Mouse (Mus musculus) neural tube, embryonic 13.5 days (tissue): Measurements from ENCODE around the gene Ptpra. TPM values are rescaled to one million over a fixed set of nuclear protein-coding genes. Genes with fewer than 3 reads are reported as not detected.
"Not testable (repeated sequence)": the region's sequence is repeated elsewhere in the genome, so short reads cannot be mapped to it uniquely, and the experiment has no call there.

ENCODE experiments used
- ATAC-seq: fragments of 200-750 bp; cut with Nextera tagmentation; 2 replicates; pipeline ENCODE4 v1.8.0; 2017; ENCODE audit warnings: low read depth, mild to moderate bottlenecking, moderate TSS enrichment, moderate library complexity
- H3K27ac ChIP-seq: fragments of 300-500 bp; sonication (generic); replicated peaks from 2 replicates; pipeline ENCODE4 v1.5.1; 2015; ENCODE audit warnings: moderate library complexity, mild to moderate bottlenecking, inconsistent platforms
- H3K27me3 ChIP-seq: fragments of 300-500 bp; sonication (generic); 2 replicates; pipeline ENCODE4 v1.6.1; 2015; ENCODE audit warnings: mild to moderate bottlenecking, inconsistent platforms
- H3K36me3 ChIP-seq: fragments of 300-500 bp; sonication (generic); 2 replicates; pipeline ENCODE4 v1.6.1; 2015; ENCODE audit warnings: mild to moderate bottlenecking, inconsistent platforms
- H3K4me1 ChIP-seq: fragments of 300-500 bp; sonication (generic); replicated peaks from 2 replicates; pipeline ENCODE4 v1.6.1; 2015; ENCODE audit warnings: inconsistent platforms
- H3K4me2 ChIP-seq: fragments of 300-500 bp; sonication (generic); 2 replicates; pipeline ENCODE4 v1.6.1; 2015; ENCODE audit warnings: inconsistent platforms, mild to moderate bottlenecking, moderate library complexity
- H3K4me3 ChIP-seq: fragments of 300-500 bp; sonication (generic); 2 replicates; pipeline ENCODE4 v1.5.1; 2015; ENCODE audit warnings: mild to moderate bottlenecking, inconsistent platforms
- H3K9ac ChIP-seq: fragments of 300-500 bp; sonication (generic); 2 replicates; pipeline ENCODE4 v1.6.1; 2015; ENCODE audit warnings: moderate library complexity, mild to moderate bottlenecking, inconsistent platforms
- H3K9me3 ChIP-seq: fragments of 300-500 bp; sonication (generic); 2 replicates; pipeline ENCODE4 v1.6.1; 2016; ENCODE audit warnings: inconsistent platforms
- WGBS: fragments of 180-500 bp; shearing (Covaris S2); methylation state at CpG from one replicate; pipeline ENCODE4 v1.1.7; 2015; 5-methylcytosine and 5-hydroxymethylcytosine counted together
- polyA plus RNA-seq: library from polyadenylated mRNA; unstranded; fragments of >200 nt; fragmentation: Nextera tagmentation; extraction: Ambion mirVana; gene quantifications from 2 replicates; pipeline ENCODE4 v1.2.1, GENCODE M21; 2015

Gene Ptpra
- polyA plus RNA-seq, 1 experiment from 2014 or later, result 131 TPM

DNA sequence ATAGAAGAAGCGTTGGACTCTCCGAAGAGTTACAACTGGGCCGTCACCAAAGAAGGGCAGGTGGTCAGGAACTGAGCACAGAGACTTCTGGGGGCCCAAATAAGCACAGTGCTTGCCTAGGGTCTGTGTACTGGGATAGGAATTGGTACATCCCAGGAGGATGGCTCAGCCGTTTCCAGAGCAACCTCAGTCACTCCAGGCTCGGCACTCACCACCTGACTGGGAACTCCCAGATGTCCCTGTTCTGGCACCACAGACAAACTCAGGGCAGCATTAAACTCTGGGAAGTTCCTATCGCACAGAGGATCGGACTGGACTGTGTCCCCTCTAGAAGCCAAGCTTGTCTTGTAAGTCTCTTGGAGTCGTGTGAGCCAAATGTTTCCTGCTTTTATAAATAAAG, 114.9 kb downstream of the Ptpra start:
- Histone ChIP-seq H3K4me2 (peak overlapping the region; percentile 94), H3K9ac (peak overlapping the region; percentile 95), H3K9me3 (no peaks in the 10 kb centered on the region), H3K27me3 (no peaks in the 10 kb centered on the region), H3K4me3 (peak overlapping the region; percentile 97), H3K4me1 (peaks cover 24% of the 10 kb centered on the region), H3K36me3 (peaks cover 23% of the 10 kb centered on the region), H3K27ac (no peak overlapping the region)
- WGBS, result 83% methylated on average over 8 of the region's 8 CpGs
- ATAC-seq, result no peak

DNA sequence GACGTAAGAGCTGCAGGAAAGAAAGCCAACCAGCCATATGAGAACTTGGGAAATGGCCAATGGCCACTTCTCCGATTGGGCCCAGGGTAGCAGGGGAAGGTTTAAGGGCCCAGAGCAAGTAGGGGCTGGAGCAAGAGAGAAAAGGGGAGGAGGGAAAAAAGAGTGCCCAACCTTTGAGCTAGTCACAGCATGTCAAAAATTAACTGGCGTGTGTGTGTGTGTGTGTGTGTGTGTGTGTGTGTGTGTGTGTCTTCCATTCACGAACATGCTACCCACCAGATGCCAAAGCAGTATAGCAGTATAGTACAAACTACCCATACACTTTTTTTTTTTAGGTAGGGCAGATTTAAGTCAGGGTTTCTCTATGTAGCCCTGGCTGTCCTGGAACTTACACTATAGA, 118.8 kb downstream of the Ptpra start:
- Histone ChIP-seq H3K4me2 (no peak overlapping the region), H3K27me3 (peaks cover under 1% of the 10 kb centered on the region; the same call in 1 of the 2 replicates), H3K4me1 (peaks cover 17% of the 10 kb centered on the region), H3K4me3 (no peak overlapping the region), H3K9ac (no peak overlapping the region), H3K36me3 (peaks cover 23% of the 10 kb centered on the region), H3K9me3 (no peaks in the 10 kb centered on the region), H3K27ac (no peak overlapping the region)
- ATAC-seq, result no peak
- 81% methylated on average over 4 of the region's 4 CpGs for WGBS

DNA sequence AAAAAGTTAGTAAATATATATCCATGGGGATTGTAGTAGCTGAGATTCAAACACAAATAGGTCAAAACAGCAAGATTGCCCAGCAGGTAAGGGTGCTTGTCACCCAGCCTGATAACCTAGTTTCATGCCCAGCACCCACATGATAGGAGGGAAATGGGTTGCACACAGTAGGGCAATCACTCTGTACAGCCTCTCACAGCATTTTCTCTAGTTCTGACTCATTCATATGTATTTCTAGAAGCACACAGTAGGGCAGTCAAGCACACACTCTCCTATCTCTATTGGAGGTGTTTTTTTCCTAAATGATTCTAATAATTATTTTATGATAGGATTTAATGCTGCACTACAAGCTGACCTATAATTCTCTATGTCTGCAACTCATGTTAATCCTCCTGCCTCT, 119.8 kb downstream of the Ptpra start:
- no peak for ATAC-seq
- Histone ChIP-seq H3K4me2 (no peak overlapping the region), H3K27ac (no peak overlapping the region), H3K4me3 (no peak overlapping the region), H3K9me3 (no peaks in the 10 kb centered on the region), H3K36me3 (peaks cover 22% of the 10 kb centered on the region), H3K27me3 (peaks cover 10% of the 10 kb centered on the region), H3K4me1 (peaks cover 9% of the 10 kb centered on the region), H3K9ac (no peak overlapping the region)

DNA sequence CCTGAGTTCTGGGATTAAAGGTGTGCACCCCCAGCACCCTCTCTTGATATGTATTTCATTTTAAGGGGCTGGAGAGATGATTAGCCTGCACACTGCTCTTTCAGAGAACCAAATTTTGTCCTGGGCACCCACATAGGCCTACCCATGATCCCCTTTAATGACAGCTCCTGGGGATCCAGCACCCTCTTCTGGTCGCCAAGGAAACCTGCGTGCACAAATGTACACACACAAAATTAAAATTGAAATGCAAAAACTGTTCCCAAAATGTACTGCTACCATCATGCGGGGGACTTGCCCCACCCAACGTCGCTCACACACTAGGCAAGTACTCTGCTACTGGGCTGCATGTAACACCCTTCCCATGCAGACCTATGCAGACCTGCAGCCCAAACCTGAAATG, 124.9 kb downstream of the Ptpra start:
- Histone ChIP-seq H3K4me1 (peaks cover 18% of the 10 kb centered on the region), H3K4me2 (no peak overlapping the region), H3K9ac (no peak overlapping the region), H3K9me3 (no peaks in the 10 kb centered on the region), H3K4me3 (no peak overlapping the region), H3K27me3 (peaks cover 60% of the 10 kb centered on the region), H3K36me3 (no peaks in the 10 kb centered on the region), H3K27ac (no peak overlapping the region)
- 79% methylated on average over 5 of the region's 5 CpGs for WGBS
- ATAC-seq, result no peak

DNA sequence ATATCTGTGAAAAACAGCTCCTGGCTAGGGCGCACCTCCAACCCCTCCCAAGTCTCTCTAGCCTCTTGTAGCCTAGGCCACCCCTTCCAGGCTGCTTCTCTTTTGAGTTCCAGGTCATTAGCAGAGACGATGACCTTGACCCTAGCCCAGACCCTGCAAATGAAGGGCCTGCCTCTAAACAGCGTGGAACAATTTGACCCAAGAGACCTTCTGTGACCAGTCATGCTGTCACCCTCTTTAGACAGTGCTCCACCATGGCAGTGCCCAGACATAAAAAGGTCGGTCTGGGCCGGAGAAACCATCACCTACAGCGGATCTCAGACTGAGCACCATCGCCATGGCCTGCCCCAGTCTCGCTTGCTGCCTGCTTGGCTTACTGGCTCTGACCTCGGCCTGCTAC, 125.8 kb downstream of the Ptpra start, which contains the start of gene Oxt:
Gene Oxt, plus strand, starts transcription at position 301 of the 400 bp plus-strand sequence.
- H3K9ac ChIP-seq, result peak within 1 kb of the TSS; percentile 54
- ATAC-seq, result no peak
- no peak within 1 kb of the TSS for H3K27ac ChIP-seq
- H3K9me3 ChIP-seq, result no peaks in the 10 kb centered on the region
- H3K36me3 ChIP-seq, result no peaks in the 10 kb centered on the region
- WGBS, result 39% methylated on average over 9 of the region's 9 CpGs
- H3K4me2 ChIP-seq, result peak within 1 kb of the TSS; percentile 53
- H3K4me3 ChIP-seq, result peak within 1 kb of the TSS; percentile 27
- peaks cover 69% of the 10 kb centered on the region for H3K27me3 ChIP-seq
- peaks cover 26% of the 10 kb centered on the region for H3K4me1 ChIP-seq

DNA sequence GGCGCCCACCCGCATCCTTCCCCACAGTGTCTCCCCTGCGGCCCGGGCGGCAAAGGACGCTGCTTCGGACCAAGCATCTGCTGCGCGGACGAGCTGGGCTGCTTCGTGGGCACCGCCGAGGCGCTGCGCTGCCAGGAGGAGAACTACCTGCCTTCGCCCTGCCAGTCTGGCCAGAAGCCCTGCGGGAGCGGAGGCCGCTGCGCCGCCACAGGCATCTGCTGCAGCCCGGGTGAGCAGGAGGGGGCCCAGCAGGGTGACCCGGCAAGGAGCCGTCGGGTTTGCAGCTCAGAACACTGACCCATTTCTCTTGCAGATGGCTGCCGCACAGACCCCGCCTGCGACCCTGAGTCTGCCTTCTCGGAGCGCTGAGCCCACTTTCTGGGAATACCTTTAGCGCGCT, 126.5 kb downstream of the Ptpra start:
- not testable (repeated sequence) for ATAC-seq, H3K27ac ChIP-seq, H3K36me3 ChIP-seq, H3K9me3 ChIP-seq
- 3% methylated on average over 30 of the region's 32 CpGs for WGBS
- peak overlapping the region; percentile 53 for H3K4me2 ChIP-seq
- H3K4me1 ChIP-seq, result peaks cover 31% of the 10 kb centered on the region
- H3K27me3 ChIP-seq, result peaks cover 76% of the 10 kb centered on the region
- H3K4me3 ChIP-seq, result peak overlapping the region; percentile 27
- H3K9ac ChIP-seq, result peak overlapping the region; percentile 54

DNA sequence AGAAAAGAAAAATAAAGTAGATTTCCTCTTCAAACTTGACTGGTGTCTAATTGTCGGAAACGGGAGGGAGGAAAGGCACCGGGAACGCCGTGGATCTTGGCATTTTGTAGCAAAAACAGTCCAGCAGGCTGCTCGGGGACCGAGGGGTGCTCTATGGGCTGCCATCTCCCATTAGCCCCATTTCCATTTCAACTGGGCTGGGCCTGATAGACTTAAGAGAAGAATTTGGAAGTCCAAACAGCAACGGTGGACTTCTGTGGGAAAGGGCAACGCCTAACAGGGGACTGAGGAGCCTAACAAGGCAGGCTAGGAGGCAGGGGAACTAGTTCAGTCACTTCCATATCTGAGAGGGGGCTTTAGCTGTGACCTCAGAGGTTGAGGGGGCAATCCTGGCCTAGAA, 126.9 kb downstream of the Ptpra start:
- H3K9me3 ChIP-seq, result no peaks in the 10 kb centered on the region
- H3K4me2 ChIP-seq, result peak overlapping the region; percentile 53
- no peaks in the 10 kb centered on the region for H3K36me3 ChIP-seq
- peak overlapping the region; percentile 27 for H3K4me3 ChIP-seq
- 0 out of 2 replicates have a peak overlapping the region, but pooled peaks have one; percentile 54 for H3K9ac ChIP-seq
- no peak for ATAC-seq
- 2% methylated on average over 9 of the region's 9 CpGs for WGBS
- H3K27me3 ChIP-seq, result peaks cover 80% of the 10 kb centered on the region
- H3K27ac ChIP-seq, result no peak overlapping the region
- peaks cover 31% of the 10 kb centered on the region for H3K4me1 ChIP-seq

DNA sequence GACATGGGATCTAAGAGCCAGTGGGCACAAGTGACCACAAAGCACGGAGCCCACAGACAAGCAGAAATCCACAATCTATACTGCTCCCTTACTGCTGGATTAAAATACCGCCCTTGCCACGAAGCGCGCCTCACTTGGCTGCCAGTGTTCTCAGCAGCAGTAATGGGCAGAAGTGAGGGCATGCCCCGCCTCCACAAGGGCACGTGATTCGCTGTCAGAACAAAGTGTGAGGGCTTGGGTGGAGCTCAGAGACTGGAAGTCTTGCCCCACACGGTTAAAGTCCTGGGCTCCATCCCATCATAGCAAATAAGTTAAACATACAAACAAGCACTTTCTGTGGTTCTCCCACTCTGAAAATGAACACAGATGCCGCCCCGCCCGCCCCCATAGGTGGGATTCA, 127.6 kb downstream of the Ptpra start:
- 5% methylated on average over 12 of the region's 12 CpGs for WGBS
- Histone ChIP-seq H3K36me3 (no peaks in the 10 kb centered on the region), H3K27ac (no peak overlapping the region), H3K4me3 (no peak overlapping the region), H3K4me2 (peak overlapping the region; percentile 22; the same call in 1 of the 2 replicates), H3K9me3 (no peaks in the 10 kb centered on the region), H3K27me3 (peaks cover 87% of the 10 kb centered on the region), H3K4me1 (peaks cover 31% of the 10 kb centered on the region), H3K9ac (no peak overlapping the region)
- no peak for ATAC-seq

DNA sequence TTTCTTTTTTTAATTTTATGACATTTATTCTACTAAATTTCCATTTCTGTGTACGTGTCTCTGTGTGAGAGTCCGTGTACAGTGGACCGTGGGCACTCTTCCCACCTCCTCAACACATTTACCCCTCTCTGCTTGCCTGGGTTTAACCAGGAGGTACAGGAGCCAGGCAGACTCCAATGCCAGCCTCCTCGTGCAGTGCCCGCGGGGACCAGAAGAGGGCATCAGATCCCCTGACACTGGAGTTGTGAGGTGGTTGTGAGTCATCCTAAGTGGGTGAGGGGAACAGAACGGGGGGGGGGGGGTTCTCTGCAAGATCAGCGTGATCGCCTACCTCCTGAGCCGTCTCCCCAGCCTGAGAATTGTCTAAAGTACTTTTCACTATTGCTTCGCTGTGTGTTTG, 128.1 kb downstream of the Ptpra start:
- no peak overlapping the region for H3K4me2 ChIP-seq

DNA sequence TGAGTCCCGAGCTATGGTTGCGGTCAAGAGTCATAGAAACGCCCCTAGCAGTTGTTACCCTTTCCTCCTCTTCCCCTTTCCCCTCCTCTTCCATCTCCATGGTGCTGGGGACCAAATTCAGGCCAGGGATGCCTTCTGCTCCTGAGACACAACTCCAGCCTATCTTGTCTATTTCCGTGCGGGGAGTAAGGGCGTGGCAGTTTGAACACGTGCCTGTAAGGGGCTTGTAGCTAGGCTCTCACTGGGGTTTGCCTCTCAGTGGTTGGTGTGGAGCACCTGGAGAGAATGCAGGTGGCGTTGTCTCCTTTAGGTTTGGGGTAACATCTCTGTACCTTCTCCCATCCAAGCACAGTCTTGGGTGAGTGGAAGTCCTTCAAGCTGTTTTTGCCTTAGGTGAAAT, 129.7 kb downstream of the Ptpra start:
- Histone ChIP-seq H3K4me3 (no peak overlapping the region), H3K4me2 (no peak overlapping the region), H3K36me3 (no peaks in the 10 kb centered on the region), H3K9me3 (no peaks in the 10 kb centered on the region), H3K27ac (no peak overlapping the region), H3K4me1 (peaks cover 31% of the 10 kb centered on the region), H3K9ac (no peak overlapping the region), H3K27me3 (peaks cover 96% of the 10 kb centered on the region)
- 3% methylated on average over 8 of the region's 8 CpGs for WGBS
- no peak for ATAC-seq

More for the DNA sequence above, 128.1 kb downstream of the Ptpra start:
- Histone ChIP-seq H3K4me1 (peaks cover 31% of the 10 kb centered on the region), H3K4me3 (no peak overlapping the region), H3K9me3 (no peaks in the 10 kb centered on the region), H3K9ac (no peak overlapping the region), H3K36me3 (no peaks in the 10 kb centered on the region), H3K27me3 (peaks cover 92% of the 10 kb centered on the region), H3K27ac (no peak overlapping the region)
- WGBS, result 13% methylated on average over 11 of the region's 11 CpGs
- 0 out of 2 replicates have a peak, but pooled peaks have one; percentile 51 for ATAC-seq

DNA sequence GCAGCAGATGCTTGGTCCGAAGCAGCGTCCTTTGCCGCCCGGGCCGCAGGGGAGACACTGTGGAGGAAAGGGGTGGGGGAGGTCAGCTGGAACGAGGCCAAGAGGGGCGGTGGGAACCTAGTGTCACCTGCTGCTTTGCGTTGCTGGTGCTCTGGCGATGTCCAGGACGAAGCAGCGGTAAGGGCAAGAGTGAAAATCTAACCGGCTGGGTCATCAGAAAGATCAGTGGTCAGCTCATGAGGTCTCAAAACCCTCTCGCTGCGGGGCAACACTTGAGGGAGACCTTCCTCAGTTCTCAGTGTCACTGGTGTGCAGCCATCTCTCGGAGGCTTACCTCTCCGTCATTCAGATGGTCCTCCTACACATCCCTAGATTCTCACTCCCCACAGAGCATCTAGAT, 131.1 kb downstream of the Ptpra start:
- Histone ChIP-seq H3K9ac (0 out of 2 replicates have a peak overlapping the region, but pooled peaks have one; percentile 41), H3K4me2 (peak overlapping the region; percentile 51), H3K27me3 (peaks cover 83% of the 10 kb centered on the region), H3K36me3 (no peaks in the 10 kb centered on the region), H3K4me1 (peaks cover 28% of the 10 kb centered on the region), H3K4me3 (peak overlapping the region; percentile 28), H3K9me3 (no peaks in the 10 kb centered on the region), H3K27ac (no peak overlapping the region)
- no peak for ATAC-seq
- WGBS, result 2% methylated on average over 16 of the region's 16 CpGs

DNA sequence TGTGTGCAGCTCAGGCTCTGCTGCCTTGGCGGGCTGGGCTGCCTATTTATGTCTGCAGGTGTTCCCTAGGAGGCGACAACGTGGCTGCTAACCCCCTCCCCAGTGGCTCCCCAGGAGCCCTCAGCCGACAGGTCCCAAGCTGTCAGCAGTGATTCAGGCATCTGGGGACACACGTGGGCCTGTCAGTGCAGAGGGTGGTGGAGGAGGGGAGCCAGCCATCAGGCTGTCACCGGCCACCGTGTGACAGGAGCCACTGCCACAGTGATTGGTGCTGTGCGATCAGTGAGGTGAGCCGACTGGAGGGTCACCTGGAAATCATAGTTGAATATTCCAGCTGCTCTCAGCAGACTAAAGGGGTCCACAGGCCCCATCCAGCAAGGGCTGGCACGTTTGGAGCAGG, 132.5 kb downstream of the Ptpra start, which contains the start of gene Avp:
Gene Avp, minus strand, starts transcription at position 3 of the 400 bp plus-strand sequence.
- Histone ChIP-seq H3K4me2 (no peak within 1 kb of the TSS), H3K4me3 (no peak within 1 kb of the TSS), H3K4me1 (peaks cover 16% of the 10 kb centered on the region), H3K36me3 (no peaks in the 10 kb centered on the region), H3K9me3 (no peaks in the 10 kb centered on the region), H3K27ac (no peak within 1 kb of the TSS), H3K27me3 (peaks cover 69% of the 10 kb centered on the region), H3K9ac (no peak within 1 kb of the TSS)
- 40% methylated on average over 10 of the region's 10 CpGs for WGBS
- no peak for ATAC-seq

DNA sequence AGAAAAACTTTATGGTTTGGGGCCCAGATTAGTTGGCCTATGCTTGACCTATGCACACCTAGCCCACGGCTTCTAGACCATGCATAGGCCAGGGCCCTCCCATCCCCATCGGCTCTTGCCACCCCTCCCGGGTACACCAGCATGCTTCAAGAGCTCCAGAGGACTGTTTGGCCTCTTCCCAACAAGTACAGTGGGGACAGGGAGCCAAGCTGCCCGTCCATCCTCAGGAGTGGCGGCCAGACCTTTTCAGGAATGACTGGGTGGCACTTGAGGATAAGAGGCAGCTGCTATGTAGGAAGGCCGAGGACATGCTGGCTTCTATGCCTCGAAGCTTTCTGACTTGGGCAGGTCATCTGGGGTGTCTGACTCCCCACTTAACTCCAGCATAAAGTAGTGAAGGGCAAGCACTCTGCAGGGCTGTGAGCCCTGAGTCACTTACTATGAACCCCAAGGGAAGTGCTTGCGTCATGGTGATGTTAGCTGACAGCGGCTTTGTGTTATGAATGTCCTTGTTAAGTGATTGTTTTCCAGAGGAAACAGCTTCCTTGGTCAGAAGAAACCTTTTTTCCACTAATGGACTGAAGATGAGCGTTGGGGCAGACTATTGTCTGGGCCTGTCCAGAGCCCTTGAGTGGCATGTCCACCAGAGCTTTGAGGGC, 134.0 kb downstream of the Ptpra start:
- peaks cover 54% of the 10 kb centered on the region for H3K27me3 ChIP-seq
- ATAC-seq, result no peak
- 80% methylated on average over 10 of the region's 10 CpGs for WGBS

More for the DNA sequence above, 134.0 kb downstream of the Ptpra start:
- Histone ChIP-seq H3K27ac (no peak overlapping the region), H3K4me2 (no peak overlapping the region), H3K36me3 (no peaks in the 10 kb centered on the region), H3K9ac (no peak overlapping the region), H3K4me1 (peaks cover 13% of the 10 kb centered on the region), H3K9me3 (no peaks in the 10 kb centered on the region), H3K4me3 (no peak overlapping the region)
